Mouse (Mus musculus): ENCODE measurements around the gene Rhbdd3.

GRCm38 (mm10) chr11:5098736-5099542, at the start of gene Rhbdd3, which contains the start of gene Ewsr1:
- TF ChIP-seq CTCF (IDR thresholded peaks at IDR 0.05; ENCODE audit: control insufficient read depth, insufficient read depth, insufficient replicate concordance, low read depth, low read length) (no peak), POLR2A (IDR thresholded peaks at IDR 0.05; ENCODE audit: control insufficient read depth, low read depth, low read length) (peak; percentile 95)

Measured in testis, adult 2 months (tissue).